Mouse (Mus musculus) cerebellum, adult 11-12 months (tissue): ENCODE measurements around the gene Cyp4f13.

Experiments
- DNase-seq: peaks from one replicate; pipeline ENCODE4 v3.0.0; 2022

Cyp4f13 gene

GRCm38 (mm10) chr17:32947215-32947914 lies at the start of gene Cyp4f13:
Gene Cyp4f13, minus strand, starts transcription at chr17:32947402.
- DNase-seq = peak; percentile 89

- DNase-seq = peak; percentile 81
Measured at GRCm38 (mm10) chr17:32992699-32993474, 45.7 kb upstream of the Cyp4f13 start, which contains the start of gene Zfp952. Gene Zfp952, plus strand, starts transcription at chr17:32993129.

GRCm38 (mm10) chr17:32991965-32992698 lies 44.9 kb upstream of the Cyp4f13 start:
- DNase-seq = no peak

- DNase-seq = no peak
Measured at GRCm38 (mm10) chr17:32986301-32986700, 39.1 kb upstream of the Cyp4f13 start.

GRCm38 (mm10) chr17:32981361-32981760 lies 34.2 kb upstream of the Cyp4f13 start:
- no peak for DNase-seq

GRCm38 (mm10) chr17:32965623-32966290 lies 18.6 kb upstream of the Cyp4f13 start, which contains the start of gene Zfp472:
Gene Zfp472, plus strand, starts transcription at chr17:32965814.
- peak; percentile 87 for DNase-seq

- no peak for DNase-seq
Measured at GRCm38 (mm10) chr17:32965253-32965622, 18.0 kb upstream of the Cyp4f13 start.

- DNase-seq = peak; percentile 80
Measured at GRCm38 (mm10) chr17:32951441-32951840, 4.2 kb upstream of the Cyp4f13 start.

GRCm38 (mm10) chr17:32951006-32951405 lies 3.8 kb upstream of the Cyp4f13 start:
- no peak for DNase-seq

- DNase-seq = no peak
Measured at GRCm38 (mm10) chr17:32950136-32950535, 2.9 kb upstream of the Cyp4f13 start.

GRCm38 (mm10) chr17:32946716-32947115 lies 486 bp downstream of the Cyp4f13 start:
- no peak for DNase-seq

- DNase-seq = no peak
Measured at GRCm38 (mm10) chr17:32944402-32945035, 2.7 kb downstream of the Cyp4f13 start.

GRCm38 (mm10) chr17:32943661-32944060 lies 3.5 kb downstream of the Cyp4f13 start:
- DNase-seq = no peak

- no peak for DNase-seq
Measured at GRCm38 (mm10) chr17:32939831-32940230, 7.4 kb downstream of the Cyp4f13 start.

- DNase-seq = no peak
Measured at GRCm38 (mm10) chr17:32927803-32928202, 19.4 kb downstream of the Cyp4f13 start.

GRCm38 (mm10) chr17:32924658-32925312 lies 22.4 kb downstream of the Cyp4f13 start:
- DNase-seq = peak; percentile 78

- no peak for DNase-seq
Measured at GRCm38 (mm10) chr17:32923681-32924080, 23.5 kb downstream of the Cyp4f13 start.

GRCm38 (mm10) chr17:32919123-32919522 lies 28.1 kb downstream of the Cyp4f13 start:
- DNase-seq = no peak

- peak; percentile 62 for DNase-seq
Measured at GRCm38 (mm10) chr17:32917131-32917530, 30.1 kb downstream of the Cyp4f13 start, which contains the start of gene Cyp4f14. Gene Cyp4f14, minus strand, starts transcription at chr17:32917342.

- DNase-seq = no peak
Measured at GRCm38 (mm10) chr17:32916075-32916474, 31.1 kb downstream of the Cyp4f13 start.

- DNase-seq = no peak
Measured at GRCm38 (mm10) chr17:32906172-32906571, 41.0 kb downstream of the Cyp4f13 start.

- peak; percentile 40 for DNase-seq
Measured at GRCm38 (mm10) chr17:32905239-32905638, 42.0 kb downstream of the Cyp4f13 start.
